Mouse (Mus musculus): ENCODE data around the gene Synrg.

The Synrg gene

GRCm38 (mm10) chr11:84042808-84043762 lies 78.9 kb downstream of the Synrg start:
- no peak for DNase-seq

- no peak for DNase-seq
These were observed 80.8 kb downstream of the Synrg start for GRCm38 (mm10) chr11:84044988-84045387.

DNA sequence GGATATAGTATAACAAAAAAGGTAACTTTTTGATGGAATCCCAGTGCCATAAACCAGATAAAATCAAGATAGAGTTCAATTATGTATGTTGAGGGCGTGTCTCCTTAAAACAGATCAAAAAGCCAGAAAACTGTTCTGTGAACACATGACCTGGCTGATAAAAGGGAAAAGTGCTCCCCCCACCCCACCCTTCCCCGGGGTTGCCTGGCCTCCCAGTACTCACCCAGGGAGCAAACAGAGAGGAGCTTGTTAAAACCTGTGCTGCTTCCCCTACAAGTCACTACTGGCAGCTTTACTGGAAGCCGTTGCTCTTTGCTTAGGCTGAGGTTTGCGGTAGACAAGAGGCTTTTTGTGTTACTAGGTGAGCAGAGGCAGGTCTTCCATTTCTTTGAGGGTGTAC lies 83.0 kb downstream of the Synrg start:
- no peak for DNase-seq

GRCm38 (mm10) chr11:84048411-84048810 lies 84.2 kb downstream of the Synrg start:
- no peak for DNase-seq

DNA sequence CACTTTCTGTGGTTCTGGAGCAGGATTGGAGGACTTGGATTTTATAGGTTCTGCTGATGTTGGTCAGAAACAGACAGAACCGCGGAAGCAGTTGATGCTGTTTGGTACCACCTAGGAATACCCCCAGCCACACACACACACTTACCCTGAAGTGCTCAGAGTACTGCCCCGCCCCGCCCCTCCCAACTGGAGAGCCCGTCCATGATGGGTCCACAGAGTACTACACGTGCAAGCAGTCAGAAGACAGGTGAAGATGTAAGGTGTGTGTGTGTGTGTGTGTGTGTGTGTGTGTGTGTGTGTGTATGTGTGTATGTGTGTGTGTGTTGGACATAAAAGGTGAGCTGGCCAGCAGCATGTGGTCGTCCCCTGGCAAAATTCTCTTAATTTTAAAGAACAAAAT lies 88.8 kb downstream of the Synrg start:
- DNase-seq: no peak

- DNase-seq: no peak
These were observed 89.4 kb downstream of the Synrg start for GRCm38 (mm10) chr11:84053524-84054163.

GRCm38 (mm10) chr11:84057418-84057817 lies 93.2 kb downstream of the Synrg start:
- DNase-seq: no peak

- DNase-seq: no peak
These were observed 95.6 kb downstream of the Synrg start for GRCm38 (mm10) chr11:84059784-84060183.

GRCm38 (mm10) chr11:84060635-84061034 lies 96.4 kb downstream of the Synrg start:
- DNase-seq: no peak

- DNase-seq: no peak
These were observed 97.7 kb downstream of the Synrg start for GRCm38 (mm10) chr11:84061881-84062280.

- DNase-seq: no peak
These were observed 98.6 kb downstream of the Synrg start for GRCm38 (mm10) chr11:84062805-84063204.

DNA sequence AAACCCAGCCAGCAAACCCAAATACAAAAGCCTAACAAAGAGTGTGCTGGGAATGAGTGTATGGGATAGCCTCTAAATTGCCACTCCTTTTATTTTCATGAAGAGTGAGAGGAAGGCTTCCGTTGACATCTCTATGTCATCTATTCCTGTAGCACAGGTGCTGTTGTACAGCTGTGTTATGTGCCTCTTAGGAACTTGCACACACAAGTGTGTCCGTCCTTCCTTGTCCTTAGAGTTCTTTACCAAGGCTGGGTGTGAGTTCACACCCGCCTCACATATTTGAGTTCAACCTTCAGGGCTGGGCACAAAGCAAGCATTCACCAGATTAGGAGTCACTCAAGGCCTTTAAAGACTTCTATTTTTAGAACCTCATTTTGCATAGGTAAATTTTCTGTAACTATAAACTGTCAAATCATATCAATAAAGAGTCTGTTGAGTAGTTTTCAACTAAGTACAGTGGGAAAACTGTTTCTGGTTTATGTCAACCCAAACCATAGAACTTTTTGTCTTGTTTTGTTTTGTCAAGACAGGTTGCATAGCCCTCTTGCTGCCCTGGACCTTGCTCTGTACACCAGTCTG lies 99.5 kb downstream of the Synrg start:
- DNase-seq: no peak

DNA sequence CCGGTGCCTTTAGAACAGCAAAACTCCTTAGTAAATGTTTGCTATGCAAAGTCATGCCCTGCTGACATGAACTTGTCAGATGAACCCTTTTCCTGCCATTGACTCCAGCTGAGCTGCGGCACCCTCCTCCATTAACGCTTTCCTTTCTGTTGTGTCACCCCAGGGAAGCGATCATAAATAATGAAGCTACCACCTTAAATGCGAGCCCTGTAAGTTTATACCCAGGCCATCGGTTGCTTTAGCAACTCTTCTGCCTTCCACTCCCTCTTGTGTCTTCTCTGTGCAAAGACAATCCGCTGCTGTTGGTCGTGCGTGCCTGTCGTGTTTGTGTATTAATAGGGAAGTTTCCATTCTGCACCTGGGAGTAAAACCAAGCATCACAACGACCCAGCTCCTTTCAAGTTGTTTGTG lies 101.8 kb downstream of the Synrg start:
- DNase-seq: no peak

DNA sequence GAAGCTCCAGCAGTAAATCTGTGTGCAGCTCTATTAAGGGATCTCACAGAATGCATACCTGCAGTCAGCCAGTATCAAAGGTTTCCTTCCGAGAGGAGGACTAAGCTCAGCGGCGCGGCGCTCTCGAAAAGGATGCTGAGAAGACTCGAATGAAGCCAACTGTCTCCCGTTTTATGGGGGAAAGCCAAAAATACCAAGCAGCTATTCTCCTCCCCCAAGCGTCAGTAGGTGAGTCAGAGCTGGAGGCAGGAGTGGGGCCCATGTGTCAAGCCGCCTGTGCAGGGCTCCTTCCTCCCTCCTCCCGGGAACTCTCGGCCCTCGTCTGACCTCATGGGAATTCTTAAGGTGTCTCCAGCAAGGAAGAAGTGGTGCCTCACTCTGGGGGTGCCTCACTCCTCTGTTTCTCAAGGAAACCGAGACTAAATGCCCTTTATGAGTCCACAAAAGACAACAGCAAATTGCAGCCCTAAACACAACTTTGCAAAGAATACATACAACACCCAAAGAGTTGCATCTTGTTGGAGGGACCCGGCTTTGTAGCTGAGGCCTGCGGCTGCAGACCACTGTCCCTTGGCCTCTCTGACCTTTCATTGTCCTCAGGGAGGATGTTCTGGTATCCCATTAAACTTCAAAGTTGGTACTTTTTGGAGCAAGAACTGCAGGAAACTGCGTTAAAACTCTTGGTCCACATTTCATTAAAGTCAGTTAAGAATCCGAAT lies 102.9 kb downstream of the Synrg start:
- DNase-seq: no peak

- DNase-seq: no peak
These were observed 103.5 kb downstream of the Synrg start for GRCm38 (mm10) chr11:84067720-84068190.

DNA sequence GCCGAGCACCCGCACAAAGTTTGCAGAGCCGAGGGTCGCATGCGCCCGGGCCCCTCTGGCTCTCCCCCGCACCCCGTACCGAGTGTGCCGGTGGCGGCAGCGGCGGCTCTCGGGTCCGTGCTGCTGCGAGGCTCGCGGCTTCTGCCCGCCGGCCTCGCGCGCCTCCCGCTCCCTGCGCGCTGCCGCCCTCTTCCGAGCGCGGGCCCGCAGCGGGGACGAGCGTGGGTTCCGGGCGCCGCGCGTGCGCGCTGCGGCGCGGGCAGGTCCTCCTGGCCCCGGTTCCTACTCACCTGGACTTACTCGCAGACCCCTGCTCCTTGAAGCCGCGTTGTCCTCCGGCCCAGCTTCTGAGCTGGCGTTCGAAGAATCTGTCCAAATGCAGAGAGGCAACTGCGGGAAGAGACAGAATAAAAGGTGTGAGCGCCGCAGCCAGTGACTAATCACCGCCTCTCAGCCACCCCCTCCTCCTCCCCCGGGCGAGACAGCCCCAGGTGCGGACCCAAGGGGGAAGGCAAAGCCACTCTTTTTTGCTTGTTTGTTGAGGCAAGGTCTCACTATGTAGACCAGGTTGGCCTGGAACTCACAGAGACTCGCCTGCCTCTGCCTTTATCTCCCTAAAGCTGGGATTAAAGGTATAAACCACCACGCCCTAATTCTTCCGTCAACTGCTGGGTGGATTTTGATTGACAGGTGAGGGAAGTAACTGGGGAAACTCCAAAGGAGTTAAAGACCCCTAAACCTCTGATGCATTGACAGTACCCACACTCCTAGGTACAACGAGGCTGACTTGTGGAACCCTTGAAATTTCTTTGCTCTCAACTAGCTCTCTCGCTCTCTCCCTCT lies 104.2 kb downstream of the Synrg start:
- peak; percentile 28 for DNase-seq

DNA sequence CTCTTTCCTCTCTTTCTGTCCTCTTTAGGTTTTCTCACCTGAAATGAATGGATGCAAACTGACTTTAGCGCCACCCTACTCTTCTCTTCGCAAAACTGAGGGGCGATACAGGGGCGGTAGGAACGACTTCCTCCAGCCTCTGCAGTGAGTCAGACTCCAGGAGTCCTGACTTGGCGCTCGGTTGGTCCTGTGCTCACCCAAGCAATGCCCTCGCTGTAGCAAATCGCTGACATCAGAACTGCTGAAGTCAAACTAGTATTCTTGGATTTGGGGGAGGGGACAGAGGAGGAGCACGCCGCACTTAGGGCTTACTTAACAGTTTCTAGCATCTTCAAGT lies 104.8 kb downstream of the Synrg start, which contains the start of gene Dusp14:
TSS of gene Dusp14 (minus strand) at position 228 of the 337 bp plus-strand sequence.
- no peak for DNase-seq

- no peak for DNase-seq
These were observed 108.8 kb downstream of the Synrg start for GRCm38 (mm10) chr11:84072904-84073651.

- no peak for DNase-seq
These were observed 109.9 kb downstream of the Synrg start for GRCm38 (mm10) chr11:84073816-84074764.

- no peak for DNase-seq
These were observed 112.8 kb downstream of the Synrg start for GRCm38 (mm10) chr11:84077008-84077407.
